Mouse (Mus musculus): ENCODE measurements around the gene Tas1r1.

Tas1r1 gene

GRCm38 (mm10) chr4:152038225-152038984 is at the start of gene Tas1r1:
Gene Tas1r1 (minus strand): TSS chr4:152038568.
- DNase-seq (ENCODE audit: extremely low read depth, insufficient read length, low spot score) = peak; percentile 44

- DNase-seq (ENCODE audit: extremely low read depth, insufficient read length, low spot score) = no peak
Measured at GRCm38 (mm10) chr4:152088133-152088532, 49.8 kb upstream of the Tas1r1 start.

- DNase-seq (ENCODE audit: extremely low read depth, insufficient read length, low spot score) = no peak
Measured at GRCm38 (mm10) chr4:152087211-152088081, 49.1 kb upstream of the Tas1r1 start.

GRCm38 (mm10) chr4:152086505-152087210 is 48.3 kb upstream of the Tas1r1 start:
- DNase-seq (ENCODE audit: extremely low read depth, insufficient read length, low spot score) = peak; percentile 58

- DNase-seq (ENCODE audit: extremely low read depth, insufficient read length, low spot score) = no peak
Measured at GRCm38 (mm10) chr4:152084616-152085015, 46.2 kb upstream of the Tas1r1 start.

GRCm38 (mm10) chr4:152083611-152084220 is 45.3 kb upstream of the Tas1r1 start:
- peak; percentile 59 for DNase-seq (ENCODE audit: extremely low read depth, insufficient read length, low spot score)

- peak; percentile 34 for DNase-seq (ENCODE audit: extremely low read depth, insufficient read length, low spot score)
Measured at GRCm38 (mm10) chr4:152079931-152080330, 41.6 kb upstream of the Tas1r1 start.

GRCm38 (mm10) chr4:152079261-152079660 is 40.9 kb upstream of the Tas1r1 start:
- DNase-seq (ENCODE audit: extremely low read depth, insufficient read length, low spot score) = no peak

GRCm38 (mm10) chr4:152078105-152078530 is 39.8 kb upstream of the Tas1r1 start:
- DNase-seq (ENCODE audit: extremely low read depth, insufficient read length, low spot score) = peak; percentile 73

GRCm38 (mm10) chr4:152077191-152077590 is 38.8 kb upstream of the Tas1r1 start:
- DNase-seq (ENCODE audit: extremely low read depth, insufficient read length, low spot score) = no peak

GRCm38 (mm10) chr4:152074548-152074947 is 36.2 kb upstream of the Tas1r1 start:
- DNase-seq (ENCODE audit: extremely low read depth, insufficient read length, low spot score) = no peak

GRCm38 (mm10) chr4:152073715-152074114 is 35.3 kb upstream of the Tas1r1 start:
- DNase-seq (ENCODE audit: extremely low read depth, insufficient read length, low spot score) = no peak

GRCm38 (mm10) chr4:152072655-152073054 is 34.3 kb upstream of the Tas1r1 start:
- no peak for DNase-seq (ENCODE audit: extremely low read depth, insufficient read length, low spot score)

GRCm38 (mm10) chr4:152072121-152072601 is 33.8 kb upstream of the Tas1r1 start, which contains the start of gene Plekhg5:
Gene Plekhg5 (plus strand): TSS chr4:152072498.
- no peak for DNase-seq (ENCODE audit: extremely low read depth, insufficient read length, low spot score)

GRCm38 (mm10) chr4:152070494-152071396 is 32.4 kb upstream of the Tas1r1 start:
- DNase-seq (ENCODE audit: extremely low read depth, insufficient read length, low spot score) = peak; percentile 74

- no peak for DNase-seq (ENCODE audit: extremely low read depth, insufficient read length, low spot score)
Measured at GRCm38 (mm10) chr4:152069245-152069644, 30.9 kb upstream of the Tas1r1 start.

GRCm38 (mm10) chr4:152068166-152068724 is 29.9 kb upstream of the Tas1r1 start:
- peak; percentile 31 for DNase-seq (ENCODE audit: extremely low read depth, insufficient read length, low spot score)

GRCm38 (mm10) chr4:152067280-152067679 is 28.9 kb upstream of the Tas1r1 start:
- DNase-seq (ENCODE audit: extremely low read depth, insufficient read length, low spot score) = no peak
